Mouse (Mus musculus): ENCODE results near the gene Cts7.

Cts7 gene

DNA sequence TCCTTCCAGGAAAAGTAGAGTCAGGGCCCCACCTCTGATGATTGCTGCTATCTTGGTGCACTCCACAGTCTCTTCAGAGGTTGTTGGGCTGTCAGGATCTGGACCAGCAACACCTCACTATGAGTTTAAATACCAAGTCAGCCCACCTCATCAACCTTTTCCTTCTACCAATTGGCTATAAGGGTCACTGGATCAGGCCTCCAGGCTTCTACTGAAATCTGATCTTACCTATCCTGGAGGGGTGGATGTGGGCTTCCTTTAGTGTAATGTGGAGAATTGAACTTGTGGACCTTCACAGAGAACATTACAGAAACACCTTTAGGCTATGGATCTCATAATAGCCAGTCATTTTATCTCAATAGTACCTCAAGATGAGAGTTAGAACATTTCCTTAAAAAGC, at the start of gene Cts7:
Gene Cts7, minus strand, starts transcription at position 101 of the 400 bp plus-strand sequence.
- no peak for DNase-seq

Data from kidney, adult 18-20 months (tissue).